Mouse (Mus musculus) ovary, adult 10 weeks (tissue): ENCODE measurements around the gene F13a1. TPM values are rescaled to one million over a fixed set of nuclear protein-coding genes. Genes with fewer than 3 reads are reported as not detected.

Source experiments
- polyA plus RNA-seq: library from polyadenylated mRNA; stranded (reverse); fragments of 350-450 nt; fragmentation: Illumina TruSeq; extraction: RNeasy Lipid Tissue Mini Kit (QIAGEN cat#74804); gene quantifications from one replicate; pipeline ENCODE4 v1.2.3, GENCODE M21; 2014

F13a1 gene
- 13.8 TPM for polyA plus RNA-seq

DNA sequence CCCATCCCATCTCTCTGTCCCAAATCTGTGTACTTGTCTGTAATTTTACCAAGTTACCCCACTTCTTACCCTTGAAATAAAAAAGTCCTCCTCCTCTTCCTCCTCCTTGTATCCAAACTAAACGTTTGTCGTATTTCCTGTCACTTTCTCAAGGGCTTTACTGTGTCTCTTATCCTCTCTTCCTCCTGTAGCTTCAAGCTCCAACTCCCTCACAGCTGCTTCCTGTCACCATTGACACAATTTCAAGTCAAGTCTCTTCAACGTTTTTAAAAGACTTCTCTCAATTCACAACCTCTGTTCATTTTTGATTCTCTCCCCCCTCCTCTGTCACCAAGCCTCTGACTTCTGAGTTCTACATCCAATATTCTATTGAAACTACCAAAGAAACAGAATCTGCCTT, at the start of gene F13a1:
F13a1 (minus strand) TSS at position 119 of the 400 bp plus-strand sequence.

